Mouse (Mus musculus) ES-E14 (cell line): ENCODE data around the gene Tacr2.

Source experiments
- ZC3H11A ChIP-seq: IDR thresholded peaks from 2 replicates; pipeline ENCODE4 v1.6.1; 2012; ENCODE audit warnings: low read depth, mild to moderate bottlenecking, inconsistent platforms, low read length, borderline replicate concordance
- ZNF384 ChIP-seq: IDR thresholded peaks from 2 replicates; pipeline ENCODE4 v1.6.1; 2012; ENCODE audit warnings: low read depth, low read length, inconsistent platforms

DNA sequence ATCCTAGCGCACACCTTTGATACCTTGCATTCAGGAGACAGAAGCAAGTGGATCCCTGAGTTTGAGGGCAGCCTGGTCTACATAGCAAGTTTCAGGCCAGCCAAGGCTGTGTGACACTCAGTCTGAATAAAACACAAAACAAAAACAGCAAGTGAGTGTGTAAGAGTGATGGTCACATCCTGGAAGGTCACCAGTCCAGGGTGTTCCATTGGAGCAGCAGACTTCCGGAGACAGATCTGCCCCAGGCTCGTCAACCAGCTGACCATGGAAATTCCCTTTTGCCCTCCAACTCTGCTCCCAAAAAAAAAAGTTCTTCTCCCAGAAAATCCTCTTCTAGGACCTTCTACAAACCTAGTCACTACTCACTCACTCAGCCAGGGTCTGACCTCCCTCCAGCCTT is 20.4 kb upstream of the Tacr2 start:
- TF ChIP-seq ZNF384 (no peak), ZC3H11A (no peak)
